Mouse (Mus musculus) stomach, embryonic 16.5 days (tissue): ENCODE data around the gene C1qtnf1. TPM values are rescaled to one million over a fixed set of nuclear protein-coding genes. Genes with fewer than 3 reads are reported as not detected.

ENCODE experiments used
- ATAC-seq: fragments of 200-750 bp; cut with Nextera tagmentation; 2 replicates; pipeline ENCODE4 v1.8.0; 2017; ENCODE audit warnings: moderate number of reproducible peaks, moderate TSS enrichment; ENCODE audit not compliant: insufficient read depth, low FRiP score
- H3K27ac ChIP-seq: fragments of 300-500 bp; sonication (generic); 2 replicates; pipeline ENCODE4 v1.5.1; 2014; ENCODE audit warnings: low read length
- H3K27me3 ChIP-seq: fragments of 300-500 bp; sonication (generic); 2 replicates; pipeline ENCODE4 v1.6.1; 2014; ENCODE audit warnings: low read length, control low read depth, mixed read lengths; ENCODE audit not compliant: control insufficient read depth, insufficient read depth
- H3K36me3 ChIP-seq: fragments of 300-500 bp; sonication (generic); 2 replicates; pipeline ENCODE4 v1.6.1; 2014; ENCODE audit warnings: low read length; ENCODE audit not compliant: control insufficient read depth, insufficient read depth
- H3K4me1 ChIP-seq: fragments of 300-500 bp; sonication (generic); 2 replicates; pipeline ENCODE4 v1.6.1; 2014; ENCODE audit warnings: low read length, control low read depth, mixed read lengths; ENCODE audit not compliant: control insufficient read depth, insufficient read depth
- H3K4me2 ChIP-seq: fragments of 300-500 bp; sonication (generic); 2 replicates; pipeline ENCODE4 v1.6.1; 2014; ENCODE audit warnings: low read depth, low read length, mixed read lengths
- H3K4me3 ChIP-seq: fragments of 300-500 bp; sonication (generic); replicated peaks from 2 replicates; pipeline ENCODE4 v1.5.1; 2014; ENCODE audit warnings: mild to moderate bottlenecking, low read length
- H3K9ac ChIP-seq: fragments of 300-500 bp; sonication (generic); 2 replicates; pipeline ENCODE4 v1.6.1; 2014; ENCODE audit warnings: low read length
- H3K9me3 ChIP-seq: fragments of 300-500 bp; sonication (generic); replicated peaks from 2 replicates; pipeline ENCODE4 v1.6.1; 2016; ENCODE audit warnings: low read length, control low read depth; ENCODE audit not compliant: control insufficient read depth
- WGBS: fragments of 180-500 bp; shearing (Covaris S2); extraction: QIAGEN DNeasy Blood & Tissue Kit; methylation state at CpG from one replicate; pipeline ENCODE4 v1.1.7; 2014; 5-methylcytosine and 5-hydroxymethylcytosine counted together
- polyA plus RNA-seq: library from polyadenylated mRNA; unstranded; fragments of >200 nt; fragmentation: Nextera tagmentation; extraction: Ambion mirVana; gene quantifications from 2 replicates; pipeline ENCODE4 v1.2.1, GENCODE M21; 2015

C1qtnf1 gene
- polyA plus RNA-seq, 1 experiment from 2014 or later: 9.5 TPM

DNA sequence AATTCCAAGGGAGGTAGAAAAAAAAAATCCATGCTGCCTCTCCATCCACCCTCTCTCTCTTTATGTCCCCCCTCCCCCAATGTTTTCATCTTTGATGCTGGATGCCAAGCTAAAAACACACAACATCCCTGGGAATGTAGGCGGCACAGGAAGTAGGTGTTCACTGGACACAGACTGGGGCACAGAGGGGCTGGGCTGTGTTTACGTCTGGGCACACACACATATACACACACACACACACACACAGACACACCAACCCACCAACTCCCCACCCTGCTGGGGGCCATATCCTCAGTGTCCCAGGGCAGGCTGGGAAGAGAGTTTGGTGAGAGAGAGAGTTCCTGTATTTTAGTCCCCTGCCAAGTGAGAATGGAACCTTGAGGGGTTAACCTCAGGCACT, 65.5 kb downstream of the C1qtnf1 start:
- H3K36me3 ChIP-seq: no peaks in the 10 kb centered on the region
- 73% methylated on average over 2 of the region's 2 CpGs for WGBS
- H3K27me3 ChIP-seq: no peaks in the 10 kb centered on the region
- no peak for ATAC-seq
- no peak overlapping the region for H3K4me3 ChIP-seq
- no peak overlapping the region for H3K4me2 ChIP-seq
- H3K9me3 ChIP-seq: no peaks in the 10 kb centered on the region
- no peaks in the 10 kb centered on the region for H3K4me1 ChIP-seq
- H3K27ac ChIP-seq: no peak overlapping the region
- H3K9ac ChIP-seq: no peak overlapping the region

GRCm38 (mm10) chr11:118494001-118494737, 66.2 kb downstream of the C1qtnf1 start:
- H3K4me3 ChIP-seq: no peak overlapping the region
- H3K9me3 ChIP-seq: no peaks in the 10 kb centered on the region
- ATAC-seq: no peak
- H3K27ac ChIP-seq: no peak overlapping the region
- H3K4me1 ChIP-seq: no peaks in the 10 kb centered on the region
- no peak overlapping the region for H3K4me2 ChIP-seq
- no peak overlapping the region for H3K9ac ChIP-seq
- H3K36me3 ChIP-seq: no peaks in the 10 kb centered on the region
- no peaks in the 10 kb centered on the region for H3K27me3 ChIP-seq
- 71% methylated on average over 12 of the region's 12 CpGs for WGBS

GRCm38 (mm10) chr11:118495065-118495464, 67.1 kb downstream of the C1qtnf1 start:
- H3K9ac ChIP-seq: no peak overlapping the region
- H3K27ac ChIP-seq: no peak overlapping the region
- ATAC-seq: no peak
- 43% methylated on average over 5 of the region's 5 CpGs for WGBS
- H3K9me3 ChIP-seq: no peaks in the 10 kb centered on the region
- H3K4me1 ChIP-seq: no peaks in the 10 kb centered on the region
- no peaks in the 10 kb centered on the region for H3K36me3 ChIP-seq
- no peak overlapping the region for H3K4me3 ChIP-seq
- H3K27me3 ChIP-seq: no peaks in the 10 kb centered on the region
- no peak overlapping the region for H3K4me2 ChIP-seq

GRCm38 (mm10) chr11:118496066-118496689, 68.2 kb downstream of the C1qtnf1 start:
- Histone ChIP-seq H3K4me1 (no peaks in the 10 kb centered on the region), H3K4me3 (no peak overlapping the region), H3K9ac (no peak overlapping the region), H3K36me3 (no peaks in the 10 kb centered on the region), H3K27ac (no peak overlapping the region), H3K9me3 (no peaks in the 10 kb centered on the region), H3K4me2 (no peak overlapping the region), H3K27me3 (no peaks in the 10 kb centered on the region)
- 58% methylated on average over 20 of the region's 20 CpGs for WGBS
- ATAC-seq: no peak

Other genes starting within 250 kb of the C1qtnf1 start
- 10.6 and 12.2 TPM in 2 replicates for gene Cyth1, start 179.6 kb upstream of the C1qtnf1 start, polyA plus RNA-seq
- 18.0 and 18.2 TPM in 2 replicates for gene Usp36, start 138.0 kb upstream of the C1qtnf1 start, polyA plus RNA-seq
- gene Cep295nl, start 85.7 kb upstream of the C1qtnf1 start, polyA plus RNA-seq: 0.36 and 0.55 TPM in 2 replicates
- gene Timp2, start 72.5 kb upstream of the C1qtnf1 start, polyA plus RNA-seq: 66.5 and 66.7 TPM in 2 replicates
- gene Lgals3bp, start 26.1 kb upstream of the C1qtnf1 start, polyA plus RNA-seq: 59.8 and 75.8 TPM in 2 replicates
- gene Cant1, start 9.1 kb upstream of the C1qtnf1 start, polyA plus RNA-seq: 22.5 and 24.3 TPM in 2 replicates
- 10.0 and 11.3 TPM in 2 replicates for gene Engase, start 48.6 kb downstream of the C1qtnf1 start, polyA plus RNA-seq